Mouse (Mus musculus) midbrain, postnatal 0 days (tissue): ENCODE measurements around the gene Vdac2. TPM values are rescaled to one million over a fixed set of nuclear protein-coding genes. Genes with fewer than 3 reads are reported as not detected.

Source experiments
- ATAC-seq: fragments of 200-750 bp; cut with Nextera tagmentation; 2 replicates; pipeline ENCODE4 v1.8.0; 2017; ENCODE audit warnings: moderate number of reproducible peaks, mild to moderate bottlenecking, moderate TSS enrichment, moderate library complexity; ENCODE audit not compliant: low FRiP score
- DNase-seq: peaks from one replicate; pipeline ENCODE4 v3.0.0-alpha.2; 2015; ENCODE audit warnings: low spot score
- H3K27ac ChIP-seq: fragments of 300-500 bp; sonication (generic); 2 replicates; pipeline ENCODE4 v1.5.1; 2014; ENCODE audit warnings: low read depth, mild to moderate bottlenecking, low read length, mixed read lengths
- H3K27me3 ChIP-seq: fragments of 300-500 bp; sonication (generic); 2 replicates; pipeline ENCODE4 v1.6.1; 2014; ENCODE audit warnings: low read length, control low read depth, mixed read lengths; ENCODE audit not compliant: insufficient read depth
- H3K36me3 ChIP-seq: fragments of 300-500 bp; sonication (generic); 2 replicates; pipeline ENCODE4 v1.6.1; 2014; ENCODE audit warnings: low read length, control low read depth, mixed read lengths; ENCODE audit not compliant: insufficient read depth
- H3K4me1 ChIP-seq: fragments of 300-500 bp; sonication (generic); 2 replicates; pipeline ENCODE4 v1.6.1; 2014; ENCODE audit warnings: mild to moderate bottlenecking, control low read depth, antibody characterized with exemption, low read length, mixed read lengths; ENCODE audit not compliant: insufficient read depth
- H3K4me2 ChIP-seq: fragments of 300-500 bp; sonication (generic); 2 replicates; pipeline ENCODE4 v1.6.1; 2014; ENCODE audit warnings: low read depth, mild to moderate bottlenecking, low read length, mixed read lengths; ENCODE audit not compliant: poor library complexity, severe bottlenecking
- H3K4me3 ChIP-seq: fragments of 300-500 bp; sonication (generic); 2 replicates; pipeline ENCODE4 v1.5.1; 2014; ENCODE audit warnings: low read depth, mild to moderate bottlenecking, low read length, moderate library complexity
- H3K9ac ChIP-seq: fragments of 300-500 bp; sonication (generic); replicated peaks from 2 replicates; pipeline ENCODE4 v1.6.1; 2014; ENCODE audit warnings: mild to moderate bottlenecking, low read length, moderate library complexity, mixed read lengths; ENCODE audit not compliant: poor library complexity, severe bottlenecking
- H3K9me3 ChIP-seq: fragments of 300-500 bp; sonication (generic); 2 replicates; pipeline ENCODE4 v1.6.1; 2016; ENCODE audit warnings: low read length, control low read depth
- CTCF ChIP-seq: IDR thresholded peaks from 2 replicates; pipeline ENCODE4 v1.5.1; 2016; ENCODE audit warnings: antibody characterized with exemption, mild to moderate bottlenecking
- WGBS: fragments of 180-500 bp; shearing (Covaris S2); extraction: QIAGEN DNeasy Blood & Tissue Kit; methylation state at CpG from one replicate; pipeline ENCODE4 v1.1.7; 2014; 5-methylcytosine and 5-hydroxymethylcytosine counted together
- polyA plus RNA-seq: library from polyadenylated mRNA; unstranded; fragments of >200 nt; fragmentation: Nextera tagmentation; extraction: Ambion mirVana; gene quantifications from 2 replicates; pipeline ENCODE4 v1.2.1, GENCODE M21; 2015
- total RNA-seq: library from RNA; depleted of rRNA; stranded (reverse); fragments of >200 nt; gene quantifications from 2 replicates; pipeline ENCODE4 v1.2.3, GENCODE M21; 2014

Gene Vdac2
- total and polyA plus RNA-seq, 2 experiments from 2014 or later = 219 to 300 TPM

- Histone ChIP-seq H3K36me3 (no peaks in the 10 kb centered on the region), H3K9me3 (no peaks in the 10 kb centered on the region), H3K9ac (no peak overlapping the region), H3K27ac (no peak overlapping the region), H3K4me2 (no peak overlapping the region), H3K27me3 (no peaks in the 10 kb centered on the region), H3K4me3 (no peak overlapping the region), H3K4me1 (no peaks in the 10 kb centered on the region)
- WGBS = 91% methylated on average over 4 of the region's 4 CpGs
- DNase-seq = no peak
- no peak for TF ChIP-seq CTCF
- no peak for ATAC-seq
These were observed 11.8 kb upstream of the Vdac2 start for GRCm38 (mm10) chr14:21813216-21813615.

- H3K9ac ChIP-seq = no peak overlapping the region
- H3K27me3 ChIP-seq = no peaks in the 10 kb centered on the region
- no peaks in the 10 kb centered on the region for H3K9me3 ChIP-seq
- no peak for DNase-seq
- ATAC-seq = no peak
- H3K4me2 ChIP-seq = no peak overlapping the region
- no peak overlapping the region for H3K4me3 ChIP-seq
- TF ChIP-seq CTCF = no peak
- 86% methylated on average over 3 of the region's 3 CpGs for WGBS
- H3K4me1 ChIP-seq = no peaks in the 10 kb centered on the region
- H3K27ac ChIP-seq = no peak overlapping the region
- H3K36me3 ChIP-seq = no peaks in the 10 kb centered on the region
These were observed 11.2 kb upstream of the Vdac2 start for GRCm38 (mm10) chr14:21813847-21814246.

- 90% methylated on average over 4 of the region's 4 CpGs for WGBS
- Histone ChIP-seq H3K36me3 (no peaks in the 10 kb centered on the region), H3K4me2 (no peak overlapping the region), H3K4me1 (no peaks in the 10 kb centered on the region), H3K4me3 (no peak overlapping the region), H3K27me3 (no peaks in the 10 kb centered on the region), H3K9me3 (no peaks in the 10 kb centered on the region), H3K9ac (no peak overlapping the region), H3K27ac (no peak overlapping the region)
- TF ChIP-seq CTCF = no peak
- DNase-seq = no peak
- no peak for ATAC-seq
These were observed 10.4 kb upstream of the Vdac2 start for GRCm38 (mm10) chr14:21814606-21815005.

- H3K36me3 ChIP-seq = no peaks in the 10 kb centered on the region
- ATAC-seq (no peak), DNase-seq (no peak)
- no peaks in the 10 kb centered on the region for H3K4me1 ChIP-seq
- no peak overlapping the region for H3K9ac ChIP-seq
- 81% methylated on average over 3 of the region's 3 CpGs for WGBS
- H3K9me3 ChIP-seq = no peaks in the 10 kb centered on the region
- H3K4me2 ChIP-seq = no peak overlapping the region
- no peak for TF ChIP-seq CTCF
- no peaks in the 10 kb centered on the region for H3K27me3 ChIP-seq
- H3K4me3 ChIP-seq = no peak overlapping the region
- H3K27ac ChIP-seq = no peak overlapping the region
These were observed 8.8 kb upstream of the Vdac2 start for GRCm38 (mm10) chr14:21816255-21816654.

GRCm38 (mm10) chr14:21817453-21817852 lies 7.6 kb upstream of the Vdac2 start:
- no peaks in the 10 kb centered on the region for H3K4me1 ChIP-seq
- no peak overlapping the region for H3K4me2 ChIP-seq
- H3K9me3 ChIP-seq = no peaks in the 10 kb centered on the region
- no peak overlapping the region for H3K4me3 ChIP-seq
- no peak for TF ChIP-seq CTCF
- no peak overlapping the region for H3K27ac ChIP-seq
- ATAC-seq (no peak), DNase-seq (no peak)
- H3K9ac ChIP-seq = no peak overlapping the region
- 43% methylated on average over 4 of the region's 4 CpGs for WGBS
- H3K36me3 ChIP-seq = no peaks in the 10 kb centered on the region
- H3K27me3 ChIP-seq = no peaks in the 10 kb centered on the region

GRCm38 (mm10) chr14:21820880-21821505 lies 4.0 kb upstream of the Vdac2 start:
- WGBS = 95% methylated on average over 4 of the region's 4 CpGs

More at GRCm38 (mm10) chr14:21820880-21821505, 4.0 kb upstream of the Vdac2 start:
- H3K4me3 ChIP-seq = no peak overlapping the region
- no peak overlapping the region for H3K9ac ChIP-seq
- H3K36me3 ChIP-seq = no peaks in the 10 kb centered on the region
- no peaks in the 10 kb centered on the region for H3K4me1 ChIP-seq
- DNase-seq (no peak), ATAC-seq (no peak)
- no peaks in the 10 kb centered on the region for H3K27me3 ChIP-seq
- H3K9me3 ChIP-seq = no peaks in the 10 kb centered on the region
- no peak overlapping the region for H3K4me2 ChIP-seq
- no peak overlapping the region for H3K27ac ChIP-seq
- TF ChIP-seq CTCF = no peak
